Mouse (Mus musculus) E14TG2a.4 (cell line): ENCODE results near the gene Cttnbp2nl.
A peak's percentile ranks its signal among the peaks of the same experiment; 100 is the strongest.

Experiments
- CTCF ChIP-seq: conservative IDR thresholded peaks from 2 replicates; pipeline ENCODE4 v1.5.1; 2014; ENCODE audit warnings: low read length
- NANOG ChIP-seq: IDR thresholded peaks from 2 replicates; pipeline ENCODE4 v1.6.1; 2014; ENCODE audit warnings: borderline replicate concordance, low read length, mixed read lengths

GRCm38 (mm10) chr3:104967548-104968300, 85.2 kb downstream of the Cttnbp2nl start:
- TF ChIP-seq CTCF, result peak; percentile 55
- no peak for TF ChIP-seq NANOG
